Mouse (Mus musculus) cerebellum, adult 2 months (tissue): ENCODE data around the gene Rabac1. TPM values are rescaled to one million over a fixed set of nuclear protein-coding genes. Genes with fewer than 3 reads are reported as not detected.

Experiments used
- DNase-seq, 2 experiments: peaks; one replicate each; pipeline ENCODE4 v3.0.0; 2021
- H3K27ac ChIP-seq: fragments of 200-500 bp; 2 replicates; pipeline ENCODE4 v1.5.1; 2012; ENCODE audit warnings: low read length, control low read depth, inconsistent platforms; ENCODE audit not compliant: insufficient read depth
- H3K27me3 ChIP-seq: fragments of 200-500 bp; 2 replicates; pipeline ENCODE4 v1.6.1; 2012; ENCODE audit warnings: inconsistent platforms, mild to moderate bottlenecking, low read length, moderate library complexity; ENCODE audit not compliant: control insufficient read depth, insufficient read depth
- H3K4me1 ChIP-seq: fragments of 200-500 bp; 2 replicates; pipeline ENCODE4 v1.6.1; 2011; ENCODE audit warnings: low read length; ENCODE audit not compliant: control insufficient read depth, insufficient read depth
- H3K4me3 ChIP-seq: fragments of 200-500 bp; replicated peaks from 2 replicates; pipeline ENCODE3; 2011; ENCODE audit warnings: mild to moderate bottlenecking, low read depth, low read length, control low read depth; ENCODE audit not compliant: insufficient read depth
- CTCF ChIP-seq: fragments of 200-500 bp; IDR thresholded peaks from 2 replicates; pipeline ENCODE4 v1.5.1; 2011; ENCODE audit warnings: low read depth, mild to moderate bottlenecking, control low read depth, low read length, moderate library complexity, borderline replicate concordance; ENCODE audit not compliant: insufficient read depth
- POLR2A ChIP-seq: fragments of 200-500 bp; IDR thresholded peaks from 2 replicates; pipeline ENCODE4 v1.6.1; 2011; ENCODE audit warnings: low read length, control low read depth, borderline replicate concordance; ENCODE audit not compliant: insufficient read depth
- WGBS: fragments of 180-500 bp; shearing (Covaris S2); methylation state at CpG from one replicate; pipeline ENCODE4 v1.1.7; 2018; 5-methylcytosine and 5-hydroxymethylcytosine counted together
- polyA plus RNA-seq: library from polyadenylated mRNA; depleted of rRNA; stranded (reverse); fragments of >200 nt; gene quantifications from 2 replicates; pipeline ENCODE4 v1.2.3, GENCODE M21; 2012; rRNA removed

Rabac1 gene
- 637 and 648 TPM in 2 replicates for polyA plus RNA-seq

DNA sequence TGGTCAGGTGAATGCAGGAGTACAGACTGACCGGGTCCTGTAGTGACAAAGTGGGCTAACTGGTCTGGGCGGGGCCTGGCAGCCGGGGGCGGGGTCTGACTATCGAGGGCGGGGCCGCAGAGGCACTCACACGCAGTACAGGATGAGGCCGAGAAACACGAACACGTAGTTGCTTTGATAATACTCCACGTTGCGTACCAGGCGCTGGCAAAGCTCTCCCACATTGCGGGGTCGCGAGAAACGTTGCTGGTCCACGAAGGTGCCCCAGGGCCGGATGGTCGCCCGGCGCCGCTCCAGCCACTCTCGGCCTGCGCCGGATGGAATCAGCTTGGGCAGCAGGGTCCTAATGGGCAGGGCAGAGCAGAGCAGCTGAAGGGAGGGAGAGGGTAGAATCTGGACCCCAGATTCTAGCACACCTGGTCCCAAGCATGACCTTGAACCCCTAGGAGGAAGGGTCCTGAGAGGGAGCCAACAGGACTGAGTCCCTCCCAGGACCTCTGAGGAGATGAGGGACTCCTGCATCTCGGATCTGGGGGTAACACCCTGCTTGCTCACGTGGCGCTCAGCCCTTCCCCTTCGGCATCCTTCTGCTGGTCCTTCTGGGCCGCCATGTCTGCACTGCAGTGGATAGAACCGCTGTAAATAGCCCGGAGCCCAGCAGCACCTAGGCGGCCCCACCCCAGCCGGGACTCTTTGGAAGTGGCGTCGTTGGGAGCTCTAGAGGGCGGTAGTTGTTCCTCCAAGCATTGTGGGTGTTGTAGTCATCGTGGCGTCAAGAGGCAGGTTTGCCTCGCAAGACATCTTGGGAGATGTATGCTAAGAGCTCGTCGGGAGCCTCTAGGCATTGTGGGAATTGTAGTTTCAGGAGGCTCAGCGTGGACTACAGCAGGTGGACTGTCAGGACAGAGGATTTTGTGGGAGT is at the start of gene Rabac1:
Rabac1 (minus strand) TSS at position 783 of the 922 bp plus-strand sequence.
- H3K27ac ChIP-seq = peak within 1 kb of the TSS; percentile 78
- H3K4me3 ChIP-seq = peak within 1 kb of the TSS; percentile 84
- TF ChIP-seq POLR2A (peak; percentile 92), CTCF (peak; percentile 17; the same call in 1 of the 2 replicates)
- DNase-seq = peak; percentile 91 to 97
- no peaks in the 10 kb centered on the region for H3K27me3 ChIP-seq
- under 1% methylated on average over 45 of the region's 45 CpGs for WGBS
- H3K4me1 ChIP-seq = peaks cover 37% of the 10 kb centered on the region

DNA sequence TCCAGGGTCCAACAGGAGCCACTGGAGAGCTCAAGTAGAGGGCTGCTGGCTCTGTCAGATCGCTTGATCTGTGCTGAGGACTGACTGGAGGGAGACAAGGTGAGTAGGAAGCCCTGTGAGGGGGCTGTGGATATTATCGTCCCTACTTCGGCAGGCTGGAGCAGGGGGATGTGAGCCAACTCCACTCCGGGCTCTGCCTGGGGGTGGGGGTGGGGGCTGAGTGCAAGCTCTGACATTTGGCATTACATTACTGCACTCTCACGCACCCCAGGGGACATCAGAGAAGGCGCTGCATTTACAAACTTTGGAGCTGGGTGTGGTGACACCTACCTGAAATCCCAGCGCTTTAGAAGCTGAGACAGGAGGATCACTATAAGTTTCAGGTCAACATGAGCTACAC is 39.0 kb upstream of the Rabac1 start:
- TF ChIP-seq POLR2A (no peak), CTCF (no peak)
- no peak for DNase-seq
- H3K27ac ChIP-seq = no peak overlapping the region
- H3K27me3 ChIP-seq = no peaks in the 10 kb centered on the region
- peaks cover 17% of the 10 kb centered on the region; the same call in 1 of the 2 replicates for H3K4me1 ChIP-seq
- H3K4me3 ChIP-seq = no peak overlapping the region
- WGBS = 74% methylated on average over 7 of the region's 7 CpGs

DNA sequence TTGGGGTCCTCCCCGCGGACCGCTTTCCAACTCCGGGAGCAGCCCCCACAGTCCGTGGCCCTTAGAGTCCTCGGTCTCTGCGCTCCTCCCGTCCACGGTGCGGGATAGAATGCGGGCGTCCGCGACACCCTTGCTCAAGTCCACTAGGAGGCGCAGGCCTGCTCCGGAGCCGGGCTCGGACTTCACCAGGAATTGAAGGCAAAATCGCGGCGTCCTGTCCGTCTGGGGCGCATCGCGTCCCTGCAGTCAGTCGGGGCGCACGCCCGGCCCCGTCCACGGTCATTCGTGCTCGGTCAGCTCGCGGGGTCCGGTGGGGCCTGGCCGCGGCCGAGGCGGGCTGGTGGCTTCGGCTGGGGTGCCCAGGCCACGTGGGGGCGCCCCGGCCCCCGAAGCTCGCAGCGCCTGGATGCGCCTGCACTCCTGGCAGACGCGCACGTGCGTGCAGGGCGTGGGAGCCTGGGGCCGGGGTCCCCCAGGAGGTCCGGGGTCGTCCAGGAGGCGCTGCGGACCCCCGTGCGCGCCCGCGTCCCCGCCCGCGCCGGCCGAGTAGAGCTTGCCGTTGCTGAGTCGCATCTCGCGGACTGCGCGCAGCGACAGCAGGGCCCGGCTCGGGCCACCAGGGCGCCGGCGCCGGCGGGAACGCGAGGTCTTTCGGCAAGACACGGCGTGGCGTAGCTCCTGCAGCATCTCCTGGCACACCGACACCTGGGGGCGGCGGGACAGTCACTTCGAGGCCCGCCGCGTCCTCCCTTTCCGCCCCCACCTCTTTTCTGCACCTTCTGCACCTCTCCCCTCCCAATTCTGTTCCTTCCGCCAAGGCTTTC is 37.7 kb upstream of the Rabac1 start:
- Histone ChIP-seq H3K27ac (peak overlapping the region; percentile 86), H3K4me3 (peak overlapping the region; percentile 57), H3K4me1 (peaks cover 23% of the 10 kb centered on the region; the same call in 1 of the 2 replicates), H3K27me3 (no peaks in the 10 kb centered on the region)
- TF ChIP-seq CTCF (peak; percentile 69; the same call in 1 of the 2 replicates), POLR2A (0 out of 2 replicates have a peak, but pooled peaks have one; percentile 22)
- 2% methylated on average over 95 of the region's 97 CpGs for WGBS
- peak; percentile 83 to 90 for DNase-seq

DNA sequence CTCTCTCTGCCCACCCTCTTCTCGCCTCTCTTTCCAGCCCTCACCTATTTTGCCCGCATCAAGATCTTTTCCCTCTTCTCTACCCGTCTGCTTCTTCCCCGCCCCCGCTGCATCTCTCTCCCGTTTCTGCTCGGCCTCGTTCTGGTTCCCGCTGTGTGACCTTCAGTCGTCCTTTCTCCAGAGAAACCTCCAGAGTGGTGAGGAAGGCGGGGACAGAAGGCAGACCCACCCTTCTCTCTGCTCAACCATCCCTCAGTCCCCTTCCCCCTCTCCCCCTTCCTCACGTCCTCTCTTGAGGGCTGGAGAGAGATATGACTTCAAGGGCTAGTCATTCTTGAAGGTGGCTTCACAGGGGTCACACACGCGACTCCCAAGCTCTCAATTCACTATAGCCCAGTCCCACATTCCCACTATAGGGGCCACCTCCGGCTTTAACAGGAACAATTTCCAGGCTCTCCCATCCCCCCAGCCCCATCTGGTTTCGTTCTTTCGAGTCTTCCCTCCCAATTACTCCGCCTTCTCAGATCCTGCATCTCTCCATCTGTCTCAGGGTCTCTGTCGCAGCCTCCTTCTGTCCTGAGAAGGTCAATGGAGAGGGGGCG is 36.6 kb upstream of the Rabac1 start:
- WGBS = 4% methylated on average over 20 of the region's 20 CpGs
- TF ChIP-seq POLR2A (no peak; the same call in 1 of the 2 replicates), CTCF (no peak)
- peaks cover 23% of the 10 kb centered on the region; the same call in 1 of the 2 replicates for H3K4me1 ChIP-seq

DNA sequence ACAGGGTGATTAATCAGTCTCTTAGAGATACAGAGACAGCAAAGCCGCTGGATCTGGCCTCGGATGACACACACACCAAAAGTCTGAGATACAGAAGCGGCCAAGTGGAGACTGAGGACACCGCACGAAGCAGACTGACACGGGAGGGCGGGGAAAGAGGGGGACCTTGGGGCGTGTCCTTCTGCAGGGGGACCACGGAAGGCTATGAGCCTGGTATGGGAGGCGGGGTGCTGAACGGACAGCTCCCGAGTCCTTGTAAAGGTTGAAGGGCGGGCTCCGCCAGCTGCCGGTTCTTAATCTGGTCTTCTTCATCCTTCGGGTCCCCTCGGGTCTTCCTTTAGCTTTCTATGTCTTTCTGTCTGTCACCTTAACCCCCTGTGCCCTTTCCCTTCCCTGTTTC is 36.1 kb upstream of the Rabac1 start:
- H3K27me3 ChIP-seq = no peaks in the 10 kb centered on the region
- 4% methylated on average over 17 of the region's 17 CpGs for WGBS
- H3K4me1 ChIP-seq = peaks cover 23% of the 10 kb centered on the region; the same call in 1 of the 2 replicates
- DNase-seq = peak; percentile 73 to 78
- peak overlapping the region; percentile 86 for H3K27ac ChIP-seq
- TF ChIP-seq POLR2A (0 out of 2 replicates have a peak, but pooled peaks have one; percentile 23), CTCF (no peak)
- peak overlapping the region; percentile 57 for H3K4me3 ChIP-seq

More for the DNA sequence above, 36.6 kb upstream of the Rabac1 start:
- Histone ChIP-seq H3K27me3 (no peaks in the 10 kb centered on the region), H3K4me3 (peak overlapping the region; percentile 57), H3K27ac (peak overlapping the region; percentile 86)
- peak; percentile 68 to 70 for DNase-seq

DNA sequence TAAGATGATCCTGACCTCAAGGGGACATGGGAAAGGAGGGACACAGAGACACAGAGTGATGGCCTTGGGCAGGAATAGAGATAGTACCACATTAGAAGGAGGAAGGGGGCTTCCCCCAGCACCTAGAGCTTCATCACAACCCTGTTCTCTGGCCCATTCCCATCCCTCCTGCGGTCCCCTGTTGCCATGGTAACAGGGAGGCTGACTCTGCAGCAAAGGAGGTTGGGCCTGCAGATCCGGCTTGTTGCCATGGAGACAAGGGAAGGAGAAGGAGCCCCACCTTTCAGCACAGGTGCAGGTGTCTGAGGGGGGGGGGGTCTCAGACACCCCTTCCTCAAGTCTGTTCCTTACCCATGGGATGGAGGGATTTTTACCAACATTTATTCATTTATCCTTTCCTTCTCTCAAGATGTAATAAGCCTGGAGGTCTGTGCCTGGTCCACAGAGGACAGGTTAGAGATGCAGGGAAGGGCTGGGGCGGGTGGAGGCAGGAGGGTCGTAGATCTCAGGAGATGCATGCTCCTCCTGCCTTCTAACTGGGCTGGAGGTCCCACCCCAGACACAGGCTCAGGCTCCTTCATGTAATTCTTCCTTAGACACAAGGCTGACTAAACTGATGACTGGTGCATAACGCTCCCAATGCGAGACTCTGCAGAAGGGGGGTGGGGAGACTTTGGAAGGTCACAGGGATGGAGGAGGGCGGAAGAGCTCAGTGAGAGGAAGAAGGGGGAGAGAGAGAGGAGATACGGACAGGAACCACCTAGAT is 35.2 kb upstream of the Rabac1 start:
- no peaks in the 10 kb centered on the region for H3K27me3 ChIP-seq
- H3K4me1 ChIP-seq = peaks cover 27% of the 10 kb centered on the region
- TF ChIP-seq POLR2A (no peak), CTCF (no peak)
- 15% methylated on average over 8 of the region's 8 CpGs for WGBS
- peak overlapping the region; percentile 57 for H3K4me3 ChIP-seq
- DNase-seq = peak; percentile 75 to 86
- H3K27ac ChIP-seq = peak overlapping the region; percentile 60
